Mouse (Mus musculus) hindbrain, embryonic 13.5 days (tissue): ENCODE measurements around the gene Cyp27a1. TPM values are rescaled to one million over a fixed set of nuclear protein-coding genes. Genes with fewer than 3 reads are reported as not detected.

Experiments
- ATAC-seq: fragments of 200-750 bp; cut with Nextera tagmentation; 2 replicates; pipeline ENCODE4 v1.8.0; 2017; ENCODE audit warnings: moderate TSS enrichment; ENCODE audit not compliant: low FRiP score
- H3K27ac ChIP-seq: fragments of 300-500 bp; sonication (generic); 2 replicates; pipeline ENCODE4 v1.5.1; 2015; ENCODE audit warnings: inconsistent platforms, mild to moderate bottlenecking, moderate library complexity
- H3K27me3 ChIP-seq: fragments of 300-500 bp; sonication (generic); 2 replicates; pipeline ENCODE4 v1.6.1; 2015; ENCODE audit warnings: mild to moderate bottlenecking, inconsistent platforms
- H3K36me3 ChIP-seq: fragments of 300-500 bp; sonication (generic); 2 replicates; pipeline ENCODE4 v1.6.1; 2015; ENCODE audit warnings: mild to moderate bottlenecking, inconsistent platforms
- H3K4me1 ChIP-seq: fragments of 300-500 bp; sonication (generic); replicated peaks from 2 replicates; pipeline ENCODE4 v1.6.1; 2015; ENCODE audit warnings: inconsistent platforms
- H3K4me2 ChIP-seq: fragments of 300-500 bp; sonication (generic); 2 replicates; pipeline ENCODE4 v1.6.1; 2015; ENCODE audit warnings: inconsistent platforms, mild to moderate bottlenecking, moderate library complexity
- H3K4me3 ChIP-seq: fragments of 300-500 bp; sonication (generic); 2 replicates; pipeline ENCODE4 v1.5.1; 2015; ENCODE audit warnings: mild to moderate bottlenecking, inconsistent platforms
- H3K9ac ChIP-seq: fragments of 300-500 bp; sonication (generic); 2 replicates; pipeline ENCODE4 v1.6.1; 2015; ENCODE audit warnings: mild to moderate bottlenecking, inconsistent platforms
- H3K9me3 ChIP-seq: fragments of 300-500 bp; sonication (generic); 2 replicates; pipeline ENCODE4 v1.6.1; 2016; ENCODE audit warnings: inconsistent platforms
- WGBS: fragments of 180-500 bp; shearing (Covaris S2); methylation state at CpG from one replicate; pipeline ENCODE4 v1.1.7; 2015; 5-methylcytosine and 5-hydroxymethylcytosine counted together
- polyA plus RNA-seq: library from polyadenylated mRNA; unstranded; fragments of >200 nt; fragmentation: Nextera tagmentation; extraction: Ambion mirVana; gene quantifications from 2 replicates; pipeline ENCODE4 v1.2.1, GENCODE M21; 2015

The Cyp27a1 gene
- polyA plus RNA-seq, 1 experiment from 2014 or later: 2.1 TPM

DNA sequence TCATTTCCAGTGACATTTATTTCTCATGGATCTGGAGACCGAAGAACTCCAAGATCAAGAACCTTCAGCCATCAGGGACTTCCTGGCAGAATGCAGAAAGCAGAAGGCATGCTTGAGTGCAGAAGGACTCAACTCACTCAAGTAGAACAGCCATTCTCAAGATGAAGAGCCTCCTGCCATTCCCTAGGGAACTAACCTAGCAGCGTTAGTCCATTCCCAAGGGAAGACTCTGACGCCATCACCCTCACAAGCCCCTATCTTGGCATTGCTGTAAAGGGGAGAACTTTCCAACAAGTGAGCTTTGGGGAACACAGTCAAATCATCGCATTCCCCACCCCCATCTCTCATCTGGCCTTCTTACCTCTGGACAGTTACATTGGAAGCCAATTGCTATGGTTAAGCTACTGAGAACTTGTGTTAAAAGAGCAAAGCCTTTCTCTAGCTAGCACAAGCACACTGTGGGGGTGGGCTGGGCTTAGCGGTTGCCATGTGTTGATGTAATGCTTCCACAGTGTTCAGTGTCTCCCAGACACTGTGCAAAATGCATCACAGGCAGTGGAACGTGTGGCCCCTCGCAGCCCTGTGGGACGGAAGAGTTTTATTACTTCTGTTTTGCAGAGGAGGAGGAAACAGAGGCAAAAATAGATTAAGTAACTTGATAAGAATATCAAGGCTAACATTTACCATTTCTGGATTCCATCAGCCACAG, 40.0 kb downstream of the Cyp27a1 start:
- Histone ChIP-seq H3K27me3 (peaks cover 32% of the 10 kb centered on the region), H3K9ac (no peak overlapping the region), H3K9me3 (no peaks in the 10 kb centered on the region), H3K4me3 (no peak overlapping the region), H3K4me1 (peaks cover 5% of the 10 kb centered on the region), H3K36me3 (no peaks in the 10 kb centered on the region), H3K27ac (no peak overlapping the region), H3K4me2 (no peak overlapping the region)
- ATAC-seq: no peak
- 89% methylated on average over 8 of the region's 8 CpGs for WGBS

DNA sequence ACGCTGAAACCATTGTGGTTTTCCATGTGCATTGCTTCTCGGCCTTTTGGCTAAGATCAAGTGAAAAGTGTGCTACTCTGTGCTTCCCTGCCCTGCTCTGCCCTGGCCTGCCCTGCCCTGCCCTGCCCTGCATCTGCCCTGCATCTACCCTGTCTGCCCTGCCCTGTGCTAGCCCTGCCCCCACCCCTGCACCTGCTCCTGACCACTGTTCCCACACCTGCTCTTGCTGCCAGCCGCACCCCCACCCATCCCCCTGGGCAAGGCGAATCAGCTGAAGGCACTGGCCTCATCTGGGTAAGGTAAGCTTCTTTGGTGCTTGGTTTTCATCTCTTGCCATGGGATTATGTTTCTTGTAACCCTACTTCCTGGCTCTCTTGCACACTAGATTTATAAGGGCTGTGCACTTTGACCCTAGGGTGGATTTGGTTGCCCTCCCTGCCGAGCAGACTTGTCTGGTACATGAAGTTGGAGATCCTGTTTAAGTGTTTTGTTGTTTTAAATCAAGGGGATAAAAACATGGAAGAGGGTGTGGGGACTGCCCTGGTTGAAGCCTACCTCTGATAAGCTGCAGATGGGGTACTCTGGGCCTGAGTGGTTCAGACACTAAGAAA, 40.9 kb downstream of the Cyp27a1 start:
- no peaks in the 10 kb centered on the region for H3K4me1 ChIP-seq
- no peaks in the 10 kb centered on the region for H3K36me3 ChIP-seq
- no peak for ATAC-seq
- no peak overlapping the region for H3K4me2 ChIP-seq
- no peak overlapping the region for H3K9ac ChIP-seq
- WGBS: 77% methylated on average over 5 of the region's 5 CpGs
- no peak overlapping the region for H3K4me3 ChIP-seq
- no peaks in the 10 kb centered on the region for H3K9me3 ChIP-seq
- no peak overlapping the region for H3K27ac ChIP-seq
- peaks cover 24% of the 10 kb centered on the region for H3K27me3 ChIP-seq

GRCm38 (mm10) chr1:74759773-74760172, 46.4 kb downstream of the Cyp27a1 start:
- WGBS: 32% methylated on average over 4 of the region's 4 CpGs
- H3K27ac ChIP-seq: no peak overlapping the region
- no peaks in the 10 kb centered on the region for H3K36me3 ChIP-seq
- 0 out of 2 replicates have a peak, but pooled peaks cover 3% of the 10 kb centered on the region for H3K4me1 ChIP-seq
- no peak overlapping the region for H3K4me3 ChIP-seq
- no peak overlapping the region for H3K9ac ChIP-seq
- ATAC-seq: no peak
- H3K27me3 ChIP-seq: peaks cover 45% of the 10 kb centered on the region
- H3K4me2 ChIP-seq: no peak overlapping the region
- no peaks in the 10 kb centered on the region for H3K9me3 ChIP-seq

- H3K4me1 ChIP-seq: 0 out of 2 replicates have a peak, but pooled peaks cover 3% of the 10 kb centered on the region
- 5% methylated on average over 6 of the region's 6 CpGs for WGBS
- no peak overlapping the region for H3K4me3 ChIP-seq
- no peak overlapping the region for H3K4me2 ChIP-seq
- no peak overlapping the region for H3K9ac ChIP-seq
- peaks cover 66% of the 10 kb centered on the region for H3K27me3 ChIP-seq
- H3K27ac ChIP-seq: no peak overlapping the region
- no peaks in the 10 kb centered on the region for H3K36me3 ChIP-seq
- ATAC-seq: no peak
- H3K9me3 ChIP-seq: no peaks in the 10 kb centered on the region
Observed at GRCm38 (mm10) chr1:74763081-74763480, 49.7 kb downstream of the Cyp27a1 start.

GRCm38 (mm10) chr1:74770727-74771466, 57.5 kb downstream of the Cyp27a1 start:
- no peak overlapping the region for H3K27ac ChIP-seq
- peaks cover 94% of the 10 kb centered on the region for H3K27me3 ChIP-seq
- 1% methylated on average over 35 of the region's 35 CpGs for WGBS
- H3K4me1 ChIP-seq: peaks cover 38% of the 10 kb centered on the region
- no peaks in the 10 kb centered on the region for H3K36me3 ChIP-seq
- peak overlapping the region; percentile 81 for H3K4me2 ChIP-seq
- H3K4me3 ChIP-seq: peak overlapping the region; percentile 44
- H3K9me3 ChIP-seq: no peaks in the 10 kb centered on the region
- peak overlapping the region; percentile 70; the same call in 1 of the 2 replicates for H3K9ac ChIP-seq
- ATAC-seq: no peak

DNA sequence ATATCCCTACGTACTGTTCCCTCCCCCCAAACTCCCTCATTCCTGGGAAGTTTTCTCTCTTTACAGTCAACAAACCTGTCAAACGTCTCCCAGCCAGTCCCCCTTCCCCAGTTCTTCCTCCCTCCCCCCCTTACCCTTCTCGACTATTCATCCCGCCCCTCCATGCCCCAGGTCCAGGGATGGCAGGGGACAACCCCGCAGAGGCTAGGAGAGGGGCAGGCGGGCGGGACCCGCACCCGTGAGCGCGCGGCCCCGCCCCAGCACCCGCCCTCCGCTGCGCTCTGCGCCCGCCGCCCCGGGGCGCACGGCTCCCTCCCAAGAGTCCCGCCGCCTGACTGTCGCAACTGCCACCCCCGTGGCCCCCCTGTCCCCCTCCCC, 58.1 kb downstream of the Cyp27a1 start:
- H3K27ac ChIP-seq: no peak overlapping the region
- H3K9me3 ChIP-seq: no peaks in the 10 kb centered on the region
- peak overlapping the region; percentile 44 for H3K4me3 ChIP-seq
- WGBS: under 1% methylated on average over 26 of the region's 26 CpGs
- H3K27me3 ChIP-seq: peaks cover 98% of the 10 kb centered on the region
- H3K9ac ChIP-seq: peak overlapping the region; percentile 70; the same call in 1 of the 2 replicates
- ATAC-seq: no peak
- no peaks in the 10 kb centered on the region for H3K36me3 ChIP-seq
- peaks cover 38% of the 10 kb centered on the region for H3K4me1 ChIP-seq
- peak overlapping the region; percentile 81 for H3K4me2 ChIP-seq

DNA sequence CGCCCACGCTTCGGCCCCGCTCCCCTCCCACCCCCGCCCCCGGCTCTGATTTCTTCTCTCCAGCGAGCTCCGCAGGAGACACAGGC, 58.3 kb downstream of the Cyp27a1 start, which contains the start of gene Wnt6:
Gene Wnt6, plus strand, starts transcription at position 48 of the 86 bp plus-strand sequence.
- peaks cover 98% of the 10 kb centered on the region for H3K27me3 ChIP-seq
- no peaks in the 10 kb centered on the region for H3K36me3 ChIP-seq
- no peaks in the 10 kb centered on the region for H3K9me3 ChIP-seq
- H3K9ac ChIP-seq: peak within 1 kb of the TSS; percentile 70
- H3K4me3 ChIP-seq: peak within 1 kb of the TSS; percentile 44
- 0% methylated on average over 4 of the region's 8 CpGs for WGBS
- ATAC-seq: no peak
- peak within 1 kb of the TSS; percentile 81 for H3K4me2 ChIP-seq
- H3K27ac ChIP-seq: no peak within 1 kb of the TSS
- peaks cover 38% of the 10 kb centered on the region for H3K4me1 ChIP-seq

DNA sequence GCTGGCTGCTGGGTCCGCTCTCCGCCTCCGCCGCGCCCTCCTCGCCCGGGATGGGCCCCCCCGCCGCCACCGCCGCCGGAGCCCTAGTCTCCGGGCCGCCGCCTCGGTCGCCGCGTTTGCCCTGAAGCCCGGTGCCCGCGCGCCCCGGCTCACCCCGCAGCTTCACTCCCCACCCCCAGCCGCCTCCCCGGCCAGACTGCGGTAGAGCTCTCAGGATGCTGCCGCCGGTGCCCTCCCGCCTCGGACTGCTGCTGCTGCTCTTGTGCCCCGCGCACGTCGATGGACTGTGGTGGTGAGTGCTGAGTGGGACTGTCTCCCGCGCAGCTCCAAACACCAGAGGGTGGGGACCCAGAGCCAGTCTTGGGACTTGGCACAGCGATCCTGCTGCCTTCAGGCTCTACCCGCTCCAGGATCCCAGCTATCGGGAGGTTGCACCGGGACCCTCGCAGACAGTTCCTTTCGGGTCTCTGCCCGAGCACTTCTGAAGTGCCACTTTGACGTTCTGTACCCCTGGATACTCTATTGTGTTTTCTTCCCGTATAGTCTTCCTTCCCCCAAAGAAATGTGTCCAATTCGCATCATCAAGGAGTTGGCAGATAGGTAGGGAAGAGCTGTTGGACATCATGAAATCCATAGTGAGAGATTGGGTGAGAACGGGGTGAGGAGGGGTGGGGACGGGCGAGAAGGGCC, 58.7 kb downstream of the Cyp27a1 start:
- H3K4me1 ChIP-seq: peaks cover 38% of the 10 kb centered on the region
- H3K9ac ChIP-seq: peak overlapping the region; percentile 70
- no peak for ATAC-seq
- H3K36me3 ChIP-seq: no peaks in the 10 kb centered on the region
- H3K27ac ChIP-seq: no peak overlapping the region
- WGBS: under 1% methylated on average over 46 of the region's 51 CpGs
- H3K4me3 ChIP-seq: peak overlapping the region; percentile 44
- peaks cover 98% of the 10 kb centered on the region for H3K27me3 ChIP-seq
- peak overlapping the region; percentile 81 for H3K4me2 ChIP-seq
- H3K9me3 ChIP-seq: no peaks in the 10 kb centered on the region

GRCm38 (mm10) chr1:74773136-74773535, 59.8 kb downstream of the Cyp27a1 start:
- Histone ChIP-seq H3K4me3 (peak overlapping the region; percentile 44), H3K4me2 (peak overlapping the region; percentile 81), H3K9me3 (no peaks in the 10 kb centered on the region), H3K27ac (no peak overlapping the region), H3K36me3 (no peaks in the 10 kb centered on the region), H3K4me1 (peaks cover 38% of the 10 kb centered on the region), H3K9ac (no peak overlapping the region), H3K27me3 (peaks cover 100% of the 10 kb centered on the region)
- under 1% methylated on average over 15 of the region's 15 CpGs for WGBS
- ATAC-seq: peak; percentile 64

DNA sequence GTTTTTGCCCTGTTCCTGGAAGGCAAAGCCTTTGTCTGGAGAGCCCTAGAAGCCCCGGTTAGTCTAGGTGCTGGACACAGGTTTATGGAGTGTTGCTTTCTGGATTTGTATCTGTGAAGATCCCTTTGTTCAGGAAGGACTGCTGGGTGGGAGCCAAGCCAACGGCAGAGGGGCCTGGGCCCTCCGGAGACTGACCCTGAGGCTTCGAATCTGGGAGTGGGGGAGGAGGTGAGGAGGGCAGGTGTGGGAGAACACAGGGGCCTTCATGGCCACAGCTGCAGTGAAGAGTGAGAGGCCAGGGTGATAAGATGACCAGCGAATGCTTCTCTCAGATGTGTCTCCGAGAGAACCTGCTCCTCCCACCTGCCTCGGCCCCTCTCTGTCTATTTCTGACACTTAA, 60.7 kb downstream of the Cyp27a1 start:
- Histone ChIP-seq H3K4me2 (no peak overlapping the region), H3K9me3 (no peaks in the 10 kb centered on the region), H3K9ac (no peak overlapping the region), H3K27ac (no peak overlapping the region), H3K36me3 (no peaks in the 10 kb centered on the region), H3K4me3 (no peak overlapping the region), H3K4me1 (peaks cover 38% of the 10 kb centered on the region), H3K27me3 (peaks cover 99% of the 10 kb centered on the region)
- ATAC-seq: no peak
- WGBS: 18% methylated on average over 7 of the region's 7 CpGs

DNA sequence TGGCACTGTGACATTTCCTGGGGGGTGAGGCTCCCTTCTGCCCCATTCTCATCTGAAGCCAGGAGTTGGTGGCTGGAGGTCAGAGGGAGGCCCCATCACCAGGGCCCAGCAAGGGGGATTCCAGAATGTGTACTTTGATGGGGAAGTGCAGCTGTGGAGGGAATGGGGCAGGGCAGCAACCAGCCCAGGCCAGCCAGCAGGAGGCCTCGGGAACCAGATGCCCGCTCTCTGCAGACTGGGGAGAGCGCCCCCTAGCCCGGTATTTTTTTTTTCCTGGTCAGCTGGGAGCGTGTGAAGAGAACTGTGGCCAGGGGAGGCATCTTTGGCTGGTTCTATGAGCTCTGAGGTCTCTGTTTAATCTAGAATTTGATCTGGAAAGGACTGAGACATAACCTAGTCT, 62.4 kb downstream of the Cyp27a1 start:
- Histone ChIP-seq H3K4me1 (peaks cover 27% of the 10 kb centered on the region), H3K27ac (no peak overlapping the region), H3K9me3 (no peaks in the 10 kb centered on the region), H3K27me3 (peaks cover 96% of the 10 kb centered on the region), H3K4me2 (no peak overlapping the region), H3K4me3 (no peak overlapping the region), H3K36me3 (no peaks in the 10 kb centered on the region), H3K9ac (no peak overlapping the region)
- 8% methylated on average over 5 of the region's 5 CpGs for WGBS
- ATAC-seq: no peak

GRCm38 (mm10) chr1:74778934-74779486, 65.6 kb downstream of the Cyp27a1 start:
- Histone ChIP-seq H3K36me3 (no peaks in the 10 kb centered on the region), H3K4me1 (peaks cover 18% of the 10 kb centered on the region), H3K27ac (no peak overlapping the region), H3K4me2 (no peak overlapping the region), H3K27me3 (peaks cover 96% of the 10 kb centered on the region), H3K9ac (no peak overlapping the region), H3K4me3 (no peak overlapping the region), H3K9me3 (no peaks in the 10 kb centered on the region)
- WGBS: 56% methylated on average over 3 of the region's 3 CpGs
- no peak for ATAC-seq
